Mouse (Mus musculus): ENCODE results near the gene Stat2.
"Not testable (repeated sequence)": the region's sequence is repeated elsewhere in the genome, so short reads cannot be mapped to it uniquely, and the experiment has no call there.

Gene Stat2

GRCm38 (mm10) chr10:128271883-128272282 is 1.5 kb downstream of the Stat2 start:
- ChIA-PET CTCF (interaction anchor here (0.5 to 2.8 kb wide), 11 partner anchors 10 to 1193 kb away, joined by 3 to 31 read pairs (median 5); no protein-coding TSS in a partner anchor), POLR2A (interaction anchor here in 3 of 4 experiments (0.5 to 5.8 kb wide), 19 partner anchors 8 to 521 kb away, joined by 3 to 58 read pairs (median 3); partner anchors contain the start of genes Pan2 (in 2 of the 3), Cnpy2 (in 1 of the 3), Nabp2 (in 1 of the 3) and Rnf41 (in 1 of the 3))

GRCm38 (mm10) chr10:128272819-128273439 is 2.6 kb downstream of the Stat2 start:
- CTCF ChIA-PET = interaction anchor here (0.6 to 2.8 kb wide), 29 partner anchors 11 to 1072 kb away, joined by 3 to 31 read pairs (median 3); partner anchors contain the start of genes Pan2 (in 1 of the 4) and Timeless (in 1 of the 4)
- POLR2A ChIA-PET = interaction anchor here (0.5 to 5.8 kb wide), 27 partner anchors 9 to 275 kb away, joined by 3 to 58 read pairs (median 3); partner anchors contain the start of genes Cnpy2 (in 1 of the 4), Coq10a (in 1 of the 4) and Pan2 (in 1 of the 4)

DNA sequence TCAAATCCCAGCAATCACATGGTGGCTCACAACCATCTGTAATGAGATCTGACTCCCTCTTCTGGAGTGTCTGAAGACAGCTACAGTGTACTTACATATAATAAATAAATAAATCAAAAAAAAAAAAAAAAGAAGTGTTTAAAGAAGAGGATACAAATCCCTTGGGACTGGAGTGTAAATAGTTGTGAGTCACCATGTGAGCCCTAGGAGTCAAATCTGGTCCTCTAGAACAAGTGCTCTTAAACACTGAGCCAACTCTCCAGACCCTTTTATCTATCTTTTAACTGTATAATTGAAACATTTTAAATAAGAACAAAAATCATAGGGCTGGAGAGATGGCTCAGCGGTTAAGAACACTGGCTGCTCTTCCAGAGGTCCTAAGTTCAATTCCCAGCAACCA is 5.0 kb downstream of the Stat2 start:
- CTCF ChIA-PET = interaction anchor here in 2 of 4 experiments (0.6 to 0.7 kb wide), 3 partner anchors 29 to 1343 kb away, joined by 3 read pairs; no protein-coding TSS in a partner anchor
- POLR2A ChIA-PET = not testable (repeated sequence)

DNA sequence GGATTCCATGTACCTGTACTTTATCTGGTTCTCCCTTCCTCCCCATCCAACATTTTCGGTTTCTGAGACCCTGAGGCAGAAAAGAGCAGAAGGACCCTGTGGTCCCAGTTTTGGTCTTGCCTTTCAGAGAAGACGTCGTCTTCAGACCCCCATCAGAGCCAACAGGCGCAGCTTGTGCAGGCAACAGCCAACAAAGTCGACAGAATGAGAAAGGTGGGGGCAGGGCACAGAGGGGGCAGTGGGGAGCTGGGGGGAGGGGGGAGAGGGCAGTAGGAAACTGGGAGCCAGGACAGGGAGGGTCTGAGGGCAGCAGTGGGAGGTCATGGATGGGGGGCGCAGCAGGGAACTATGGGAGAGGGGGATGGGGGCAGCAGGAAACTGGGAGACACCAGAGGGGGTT is 7.8 kb downstream of the Stat2 start:
- ChIA-PET POLR2A (interaction anchor here in 3 of 4 experiments (0.5 to 2.3 kb wide), 8 partner anchors 8 to 1033 kb away, joined by 3 to 11 read pairs (median 4); partner anchors contain the start of genes Il23a (in 1 of the 3), Pan2 (in 1 of the 3) and Stat2 (in 1 of the 3)), CTCF (no interaction called here)

GRCm38 (mm10) chr10:128280943-128281342 is 10.6 kb downstream of the Stat2 start:
- POLR2A ChIA-PET = interaction anchor here in 3 of 4 experiments (0.5 to 5.2 kb wide), 9 partner anchors 10 to 186 kb away, joined by 3 to 58 read pairs (median 3); partner anchors contain the start of genes Apof (in 2 of the 3), Stat2 (in 2 of the 3), Cnpy2 (in 1 of the 3) and Gls2 (in 1 of the 3)

DNA sequence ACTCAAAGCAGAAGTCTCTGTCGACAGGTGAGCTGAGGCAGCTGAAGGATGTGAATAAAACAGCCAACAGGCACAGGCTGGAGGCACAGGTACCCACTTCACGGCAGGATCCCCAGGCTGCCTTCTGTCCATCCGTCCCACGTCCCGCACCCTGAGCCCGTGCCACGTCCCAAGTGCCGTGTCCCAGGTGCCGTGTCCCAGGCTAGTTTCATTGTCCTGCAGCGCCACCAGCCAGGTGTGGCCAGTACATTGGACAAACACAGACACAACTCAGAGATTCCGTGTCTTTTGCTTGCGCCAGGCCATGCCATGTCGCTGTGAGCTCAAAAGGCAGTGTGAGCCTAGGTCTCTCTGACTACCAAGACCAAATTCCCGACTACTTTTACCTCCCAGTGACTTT is 11.3 kb downstream of the Stat2 start:
- CTCF ChIA-PET = interaction anchor here in 3 of 4 experiments (0.6 to 1.8 kb wide), 4 partner anchors 11 to 87 kb away, joined by 3 to 7 read pairs (median 4); partner anchors contain the start of genes Coq10a (in 1 of the 3) and Stat2 (in 1 of the 3)
- POLR2A ChIA-PET = interaction anchor here (0.6 to 5.2 kb wide), 11 partner anchors 11 to 638 kb away, joined by 3 to 58 read pairs (median 4); partner anchors contain the start of genes Stat2 (in 3 of the 4), Apof (in 2 of the 4), Cnpy2 (in 1 of the 4) and Pan2 (in 1 of the 4)

More at GRCm38 (mm10) chr10:128280943-128281342, 10.6 kb downstream of the Stat2 start:
- CTCF ChIA-PET = interaction anchor here in 2 of 4 experiments (0.7 to 1.8 kb wide), 3 partner anchors 11 to 54 kb away, joined by 3 to 7 read pairs (median 5); partner anchors contain the start of genes Pan2 (in 1 of the 2) and Stat2 (in 1 of the 2)

DNA sequence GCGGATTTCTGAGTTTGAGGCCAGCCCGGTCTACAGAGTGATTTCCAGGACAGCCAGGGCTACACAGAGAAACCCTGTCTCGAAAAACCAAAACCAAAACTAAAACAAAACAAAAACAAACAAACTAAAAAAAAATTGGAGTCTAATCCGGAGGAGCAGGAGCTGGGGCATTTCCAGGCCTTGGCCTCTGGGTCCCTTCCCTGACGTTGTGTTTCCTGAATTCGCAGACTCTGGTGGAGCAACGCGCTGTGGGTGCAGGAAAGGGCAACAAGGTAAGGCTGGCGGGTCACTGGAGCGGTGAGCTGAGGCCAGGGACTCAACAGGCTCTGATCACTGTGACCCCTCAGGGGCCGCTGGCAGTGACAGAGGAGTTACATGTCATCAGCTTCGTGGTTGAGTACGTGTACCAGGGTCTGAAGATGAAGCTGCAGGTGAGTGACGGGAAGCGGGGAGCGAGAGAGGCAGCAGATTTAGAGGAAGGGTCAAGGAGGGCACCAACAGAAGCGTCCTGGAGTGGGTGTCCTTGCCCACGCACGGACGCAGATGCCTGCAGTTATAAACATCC is 12.6 kb downstream of the Stat2 start:
- ChIA-PET POLR2A (interaction anchor here (0.5 to 5.2 kb wide), 35 partner anchors 10 to 384 kb away, joined by 3 to 58 read pairs (median 5); partner anchors contain the start of genes Cnpy2 (in 4 of the 4), Stat2 (in 3 of the 4), Apof (in 2 of the 4) and Baz2a (in 2 of the 4)), CTCF (interaction anchor here (0.6 to 2.7 kb wide), 31 partner anchors 10 to 253 kb away, joined by 3 to 31 read pairs (median 4); partner anchors contain the start of genes Stat2 (in 3 of the 4), Baz2a (in 2 of the 4), Pan2 (in 2 of the 4) and Apof (in 1 of the 4))

- POLR2A ChIA-PET = interaction anchor here (0.5 to 5.2 kb wide), 63 partner anchors 9 to 674 kb away, joined by 3 to 58 read pairs (median 4); partner anchors contain the start of genes Cnpy2 (in 4 of the 4), Baz2a (in 3 of the 4), Stat2 (in 3 of the 4) and Apof (in 2 of the 4)
- CTCF ChIA-PET = interaction anchor here (0.5 to 2.7 kb wide), 69 partner anchors 9 to 310 kb away, joined by 3 to 31 read pairs (median 4); partner anchors contain the start of genes Baz2a (in 3 of the 4), Pan2 (in 3 of the 4), Stat2 (in 3 of the 4) and Apof (in 2 of the 4)
Measured at GRCm38 (mm10) chr10:128283604-128284579, 13.5 kb downstream of the Stat2 start.

GRCm38 (mm10) chr10:128290594-128290993 is 20.2 kb downstream of the Stat2 start:
- ChIA-PET POLR2A (interaction anchor here in 3 of 4 experiments (0.5 to 6.1 kb wide), 12 partner anchors 10 to 220 kb away, joined by 3 to 49 read pairs (median 5); partner anchors contain the start of genes Cnpy2 (in 2 of the 3), Pan2 (in 2 of the 3) and Stat2 (in 2 of the 3)), CTCF (interaction anchor here in 1 of 4 experiments (1.3 kb wide), 1 partner anchor 20 kb away, joined by 3 read pairs; the partner anchor contains the start of gene Stat2)

- CTCF ChIA-PET = interaction anchor here (0.7 to 2.2 kb wide), 7 partner anchors 13 to 628 kb away, joined by 3 to 10 read pairs (median 3); partner anchors contain the start of genes Nab2 (in 1 of the 4) and Stat2 (in 1 of the 4)
- POLR2A ChIA-PET = interaction anchor here in 3 of 4 experiments (0.5 to 3.3 kb wide), 31 partner anchors 11 to 263 kb away, joined by 3 to 15 read pairs (median 4); partner anchors contain the start of genes Cnpy2 (in 2 of the 3), Stat2 (in 2 of the 3), Apof (in 1 of the 3) and Cs (in 1 of the 3)
Measured at GRCm38 (mm10) chr10:128296370-128297090, 26.2 kb downstream of the Stat2 start.

GRCm38 (mm10) chr10:128297221-128297620 is 26.9 kb downstream of the Stat2 start:
- POLR2A ChIA-PET = interaction anchor here in 3 of 4 experiments (0.5 to 3.3 kb wide), 34 partner anchors 12 to 262 kb away, joined by 3 to 15 read pairs (median 4); partner anchors contain the start of genes Cnpy2 (in 2 of the 3), Stat2 (in 2 of the 3), Zc3h10 (in 2 of the 3) and Apof (in 1 of the 3)
- CTCF ChIA-PET = interaction anchor here in 3 of 4 experiments (0.8 to 2.2 kb wide), 4 partner anchors 13 to 629 kb away, joined by 3 to 10 read pairs (median 4); partner anchors contain the start of gene Nab2 (in 1 of the 3)

DNA sequence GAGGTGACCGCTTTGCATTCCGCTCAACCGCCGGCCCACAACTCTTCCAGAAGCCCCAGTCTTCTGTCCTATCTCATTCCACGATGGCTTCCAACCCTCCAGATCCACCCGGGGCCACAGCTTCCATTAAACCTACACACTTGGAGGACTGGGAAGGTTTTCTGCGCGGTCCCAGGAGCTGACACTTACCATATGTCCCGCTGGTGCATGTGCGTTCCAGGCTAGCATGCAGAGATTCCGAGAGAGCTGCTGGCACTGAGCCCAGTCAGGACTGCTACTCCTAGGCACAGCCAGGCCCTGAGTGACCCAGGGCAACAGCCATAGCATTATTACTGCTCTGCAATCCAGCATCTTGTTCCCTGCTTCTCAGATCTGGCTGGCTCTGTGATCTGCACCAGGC is 27.3 kb downstream of the Stat2 start:
- CTCF ChIA-PET = interaction anchor here in 2 of 4 experiments (1.4 to 2.2 kb wide), 2 partner anchors 14 kb away, joined by 3 to 10 read pairs; no protein-coding TSS in a partner anchor
- POLR2A ChIA-PET = interaction anchor here in 3 of 4 experiments (0.7 to 3.3 kb wide), 15 partner anchors 12 to 250 kb away, joined by 3 to 15 read pairs (median 4); partner anchors contain the start of genes Cnpy2 (in 2 of the 3), Stat2 (in 2 of the 3), Nabp2 (in 1 of the 3) and Rnf41 (in 1 of the 3)

DNA sequence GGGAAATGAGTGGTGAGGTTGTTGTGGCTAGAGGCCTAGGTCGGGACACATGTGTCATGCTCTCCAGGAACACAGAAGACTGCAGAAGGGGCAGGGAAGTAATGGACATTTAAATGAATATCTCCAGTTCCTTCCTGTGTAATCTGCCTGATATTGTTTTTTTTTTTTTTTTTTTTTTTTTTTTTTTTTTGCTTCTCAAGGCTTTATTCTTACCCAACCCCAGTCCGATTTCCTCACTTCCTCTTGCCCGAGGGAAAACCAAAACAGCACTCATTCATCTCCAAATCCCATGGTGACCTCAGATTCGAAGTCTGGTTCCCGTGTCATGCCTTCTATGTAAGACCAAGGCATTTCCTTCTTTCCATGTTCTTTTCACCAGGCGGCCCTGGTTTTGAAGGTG is 27.9 kb downstream of the Stat2 start:
- ChIA-PET POLR2A (interaction anchor here in 3 of 4 experiments (0.6 to 3.3 kb wide), 12 partner anchors 9 to 250 kb away, joined by 3 to 15 read pairs (median 5); partner anchors contain the start of genes Cnpy2 (in 2 of the 3), Stat2 (in 1 of the 3) and Zc3h10 (in 1 of the 3)), CTCF (interaction anchor here in 1 of 4 experiments (2.2 kb wide), 1 partner anchor 15 kb away, joined by 10 read pairs; no protein-coding TSS in a partner anchor)

GRCm38 (mm10) chr10:128298702-128299171 is 28.4 kb downstream of the Stat2 start, which contains the start of gene Il23a:
Il23a (minus strand) TSS chr10:128298752.
- ChIA-PET POLR2A (interaction anchor here in 3 of 4 experiments (0.6 to 2.3 kb wide), 17 partner anchors 10 to 258 kb away, joined by 3 to 7 read pairs (median 4); partner anchors contain the start of genes Zc3h10 (in 2 of the 3), Apof (in 1 of the 3), Atp5b (in 1 of the 3) and Stat2 (in 1 of the 3)), CTCF (interaction anchor here in 2 of 4 experiments (1.0 to 1.1 kb wide), 2 partner anchors 15 kb away, joined by 3 to 4 read pairs; no protein-coding TSS in a partner anchor)

Data from embryonic stem cell, embryonic (primary cell).